Mouse (Mus musculus): Measurements from ENCODE around the gene Sox4.
A peak's percentile ranks its signal among the peaks of the same experiment; 100 is the strongest.

Gene Sox4

DNA sequence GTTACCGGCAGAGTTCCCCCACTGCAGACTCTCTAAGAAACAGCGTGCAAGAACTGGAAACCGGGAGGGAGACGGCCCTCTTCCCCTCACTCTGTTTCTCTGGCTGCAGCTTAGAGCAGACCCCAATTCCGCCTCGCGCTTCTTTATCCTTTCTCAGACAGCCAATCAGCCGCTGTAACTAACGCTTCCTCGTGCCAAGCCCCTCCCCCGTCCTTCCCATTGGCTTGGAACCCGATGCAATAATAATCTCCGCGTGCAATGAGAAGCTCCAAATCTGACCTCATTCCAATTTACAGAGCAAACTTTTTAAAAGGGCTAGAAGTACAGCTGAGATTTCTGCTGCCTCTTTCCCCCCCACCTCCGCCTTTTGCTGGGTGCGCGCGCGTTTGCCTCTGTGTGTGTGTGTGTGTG, at the start of gene Sox4:
Sox4 (minus strand) TSS at position 133 of the 411 bp plus-strand sequence.
- DNase-seq, result peak; percentile 87

GRCm38 (mm10) chr13:28991899-28992664, 38.6 kb upstream of the Sox4 start:
- DNase-seq, result no peak

GRCm38 (mm10) chr13:28988751-28989703, 35.5 kb upstream of the Sox4 start:
- DNase-seq, result no peak

- no peak for DNase-seq
Measured at GRCm38 (mm10) chr13:28980681-28981080, 27.2 kb upstream of the Sox4 start.

DNA sequence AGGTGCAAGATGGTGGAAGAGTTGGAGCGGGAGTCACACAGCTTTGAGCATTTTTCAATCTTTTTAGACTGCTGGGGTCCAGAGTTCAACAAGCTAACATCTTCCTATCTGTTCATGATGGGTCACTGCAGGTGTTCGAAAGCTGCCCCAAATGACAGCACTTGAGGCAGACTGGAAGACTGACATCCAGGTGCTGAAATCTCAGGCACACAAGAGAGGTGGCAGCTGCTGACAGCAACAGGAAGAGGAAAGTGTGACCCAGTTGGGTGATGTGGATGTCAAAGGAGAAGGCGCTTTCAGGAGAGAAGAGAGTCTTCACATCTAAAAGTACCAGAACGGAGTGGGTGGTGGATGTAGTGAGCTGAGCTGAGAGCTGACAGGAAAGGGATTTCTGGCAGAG, 21.5 kb upstream of the Sox4 start:
- no peak for DNase-seq

- DNase-seq, result no peak
Measured at GRCm38 (mm10) chr13:28974597-28974996, 21.1 kb upstream of the Sox4 start.

- DNase-seq, result no peak
Measured at GRCm38 (mm10) chr13:28960916-28961315, 7.4 kb upstream of the Sox4 start.

- DNase-seq, result peak; percentile 91
Measured at GRCm38 (mm10) chr13:28959458-28959978, 6.0 kb upstream of the Sox4 start.

DNA sequence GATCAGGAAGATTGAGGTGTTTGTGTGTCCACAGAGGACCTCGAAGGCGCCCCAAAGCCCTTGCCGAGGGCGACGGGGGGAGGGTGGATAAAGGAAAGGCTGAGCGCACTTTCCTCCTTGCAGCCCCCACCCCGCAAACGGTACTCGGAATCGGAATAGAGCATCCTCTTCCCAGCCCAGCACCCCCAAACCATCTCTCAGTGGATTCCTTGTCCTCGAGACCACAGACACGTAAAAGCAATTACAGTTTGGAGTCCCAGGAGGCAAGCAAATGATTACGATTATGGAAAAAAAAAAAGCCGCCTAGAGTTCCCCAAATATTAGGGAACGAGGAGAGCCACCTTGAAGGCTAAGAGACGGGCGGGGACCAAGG, 5.5 kb upstream of the Sox4 start:
- DNase-seq, result no peak

DNA sequence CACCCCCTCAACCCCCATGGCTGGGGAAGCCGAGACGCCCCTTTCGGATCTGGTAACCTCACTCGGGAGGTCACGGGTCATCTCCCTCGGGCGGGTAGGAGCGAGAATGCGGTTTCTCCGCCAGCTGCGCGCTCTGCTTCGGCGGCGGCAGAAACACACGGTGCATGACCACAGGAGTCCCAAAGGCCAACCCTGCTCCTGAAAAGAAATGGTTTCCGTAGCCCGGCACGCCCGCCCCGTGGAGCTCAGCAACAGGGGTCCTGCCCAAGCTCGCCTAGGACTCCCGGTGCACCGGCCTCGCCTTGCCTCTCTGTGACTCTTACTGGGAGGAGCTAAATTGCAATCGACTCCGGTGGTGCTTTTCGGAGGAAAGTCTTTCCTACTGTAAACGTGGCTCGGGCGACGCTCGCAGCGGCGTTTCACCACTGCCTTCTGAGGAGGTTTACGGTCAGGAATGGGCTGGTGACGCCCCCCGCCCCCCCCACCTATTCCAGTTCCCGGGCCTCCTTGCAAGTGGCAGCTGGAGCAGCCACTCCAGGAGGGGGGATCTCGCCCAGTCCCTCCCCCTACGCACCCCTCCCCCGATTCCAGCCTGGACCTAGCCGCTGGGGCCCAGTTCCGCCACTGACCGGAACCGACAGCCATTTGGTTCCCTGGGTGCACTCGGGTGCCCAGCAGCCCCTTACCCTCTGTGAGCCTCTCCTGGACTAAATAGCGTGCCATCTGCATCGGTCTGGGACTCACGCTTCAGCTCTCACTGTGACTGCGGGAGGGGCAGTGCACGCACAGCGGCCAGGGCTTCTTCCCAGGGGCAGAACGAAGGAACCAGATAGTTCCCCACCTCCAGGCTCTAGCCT, 4.9 kb upstream of the Sox4 start:
- peak; percentile 74 for DNase-seq

GRCm38 (mm10) chr13:28957765-28958164, 4.3 kb upstream of the Sox4 start:
- DNase-seq, result peak; percentile 92

GRCm38 (mm10) chr13:28952576-28953571, 639 bp downstream of the Sox4 start:
- DNase-seq, result peak; percentile 43

DNA sequence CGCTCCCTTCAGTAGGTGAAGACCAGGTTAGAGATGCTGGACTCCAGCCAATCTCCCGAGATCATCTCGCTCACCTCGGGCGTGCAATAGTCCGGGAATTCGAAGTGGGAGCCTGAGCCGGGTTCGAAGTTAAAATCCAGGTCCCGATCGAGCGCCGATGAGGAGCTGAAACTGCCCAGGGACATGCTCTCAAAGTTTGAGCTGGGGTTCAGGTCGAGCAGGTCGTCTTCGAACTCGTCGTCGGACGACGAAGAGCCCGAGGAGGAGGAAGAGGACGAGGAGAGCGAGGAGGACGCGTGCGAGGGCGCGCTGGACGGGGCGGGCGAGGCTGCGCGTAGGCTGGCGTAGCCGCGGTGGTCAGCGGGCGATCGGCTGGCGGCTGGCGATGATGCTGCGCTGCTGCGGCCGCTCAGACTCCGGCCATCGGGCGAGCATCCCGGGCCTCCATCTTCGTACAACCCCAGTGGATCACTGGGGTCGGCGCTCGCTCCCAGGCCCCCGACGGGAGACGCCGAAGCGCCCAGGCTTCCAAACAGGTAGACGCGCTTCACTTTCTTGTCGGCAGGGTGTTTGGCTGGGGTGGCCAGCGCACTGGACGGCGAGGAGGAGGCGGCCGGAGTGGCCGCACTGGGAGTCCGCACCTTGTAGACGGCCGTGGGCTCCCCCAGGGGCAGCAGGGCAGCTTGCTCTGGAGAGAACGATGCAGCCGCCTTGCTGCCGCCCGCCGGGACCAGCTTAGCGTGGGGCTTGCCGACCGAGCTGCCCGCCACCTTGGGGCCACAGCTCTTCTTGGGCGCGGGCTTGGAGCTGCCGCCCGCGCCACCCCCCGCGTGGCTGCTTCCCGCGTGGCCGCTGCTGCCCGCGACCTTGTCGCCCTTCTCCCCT, 1.6 kb downstream of the Sox4 start:
- DNase-seq, result peak; percentile 49

- DNase-seq, result peak; percentile 39
Measured at GRCm38 (mm10) chr13:28950623-28951491, 2.7 kb downstream of the Sox4 start.

DNA sequence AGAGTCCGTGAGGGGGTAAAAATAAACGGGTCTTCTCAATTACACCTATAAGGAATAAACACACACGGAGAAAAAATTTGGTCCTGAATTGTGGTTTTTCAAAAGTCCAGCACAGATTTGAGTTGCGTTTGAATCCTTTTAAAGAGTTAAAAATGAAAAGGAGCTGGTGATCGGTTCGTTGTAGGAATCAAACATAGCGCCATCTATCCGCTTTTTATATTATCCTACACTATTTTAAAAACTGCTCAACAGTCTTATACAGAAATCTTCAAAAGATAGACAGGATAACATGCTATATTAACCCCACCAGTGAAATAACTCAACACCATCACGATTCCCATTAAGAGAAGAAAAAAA, 3.3 kb downstream of the Sox4 start:
- no peak for DNase-seq

GRCm38 (mm10) chr13:28949279-28949915, 4.1 kb downstream of the Sox4 start:
- DNase-seq, result no peak

DNA sequence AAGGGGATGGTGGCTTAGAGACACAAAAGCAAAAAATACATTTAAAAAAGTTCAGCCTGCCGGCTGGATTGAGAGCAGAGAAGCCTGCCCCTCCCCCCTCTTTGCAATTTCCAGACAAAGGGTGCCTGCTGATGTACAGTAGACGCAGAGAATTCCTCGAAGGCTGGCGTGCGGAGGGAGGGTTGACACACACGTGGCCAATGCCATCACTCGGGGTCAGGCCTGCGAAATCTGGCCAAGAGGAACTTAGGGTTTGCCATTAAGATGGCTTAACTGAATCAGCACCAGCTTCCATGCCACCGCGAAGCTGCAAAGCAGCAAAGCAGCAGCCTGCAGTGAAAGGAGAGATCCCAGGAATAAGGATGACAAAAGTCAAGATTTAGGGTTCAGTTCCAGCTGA, 5.0 kb downstream of the Sox4 start:
- DNase-seq, result no peak

DNA sequence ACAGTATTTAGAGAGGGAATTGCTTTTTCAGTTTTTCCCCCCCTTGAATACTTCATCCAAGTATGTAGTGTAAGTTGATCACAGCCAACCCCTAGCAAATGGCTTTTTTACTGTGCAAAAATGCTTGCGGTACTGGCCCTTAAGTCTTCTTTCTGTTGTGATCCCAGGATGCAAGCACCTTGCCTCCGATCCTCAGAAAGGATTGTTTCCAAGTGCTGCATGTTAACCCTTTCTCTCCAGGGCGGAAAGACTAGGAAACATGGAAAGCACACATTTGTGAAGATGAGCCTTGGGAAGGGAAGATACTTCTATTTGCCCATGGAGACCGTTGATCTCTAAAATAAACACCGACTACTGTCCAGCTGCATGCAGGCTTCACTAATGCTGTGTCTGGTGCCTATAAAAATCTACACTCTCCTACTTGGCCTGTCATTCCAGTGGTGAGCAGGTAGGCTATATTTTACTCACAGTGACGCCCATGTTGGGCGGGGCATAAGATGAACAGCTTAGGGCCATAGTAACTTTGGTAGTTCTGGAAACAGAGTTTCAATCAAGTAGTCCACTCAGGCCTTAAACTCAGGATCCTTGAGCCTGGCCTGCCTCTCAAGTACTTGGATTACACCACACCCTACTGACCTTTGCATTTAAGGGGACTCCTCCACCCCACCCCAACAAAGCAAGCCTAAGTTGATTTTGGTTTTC, 5.6 kb downstream of the Sox4 start:
- no peak for DNase-seq
